Mouse (Mus musculus) lung, adult 2 months (tissue): ENCODE measurements around the gene Epha3.

Experiments used
- CTCF ChIP-seq: fragments of 200-500 bp; IDR thresholded peaks from 2 replicates; pipeline ENCODE4 v1.5.1; 2011; ENCODE audit warnings: mild to moderate bottlenecking, low read length, control low read depth; ENCODE audit not compliant: insufficient read depth
- POLR2A ChIP-seq: fragments of 200-500 bp; IDR thresholded peaks from 2 replicates; pipeline ENCODE4 v1.6.1; 2011; ENCODE audit warnings: low read depth, mild to moderate bottlenecking, control low read depth, low read length, borderline replicate concordance; ENCODE audit errors: extremely low read depth

DNA sequence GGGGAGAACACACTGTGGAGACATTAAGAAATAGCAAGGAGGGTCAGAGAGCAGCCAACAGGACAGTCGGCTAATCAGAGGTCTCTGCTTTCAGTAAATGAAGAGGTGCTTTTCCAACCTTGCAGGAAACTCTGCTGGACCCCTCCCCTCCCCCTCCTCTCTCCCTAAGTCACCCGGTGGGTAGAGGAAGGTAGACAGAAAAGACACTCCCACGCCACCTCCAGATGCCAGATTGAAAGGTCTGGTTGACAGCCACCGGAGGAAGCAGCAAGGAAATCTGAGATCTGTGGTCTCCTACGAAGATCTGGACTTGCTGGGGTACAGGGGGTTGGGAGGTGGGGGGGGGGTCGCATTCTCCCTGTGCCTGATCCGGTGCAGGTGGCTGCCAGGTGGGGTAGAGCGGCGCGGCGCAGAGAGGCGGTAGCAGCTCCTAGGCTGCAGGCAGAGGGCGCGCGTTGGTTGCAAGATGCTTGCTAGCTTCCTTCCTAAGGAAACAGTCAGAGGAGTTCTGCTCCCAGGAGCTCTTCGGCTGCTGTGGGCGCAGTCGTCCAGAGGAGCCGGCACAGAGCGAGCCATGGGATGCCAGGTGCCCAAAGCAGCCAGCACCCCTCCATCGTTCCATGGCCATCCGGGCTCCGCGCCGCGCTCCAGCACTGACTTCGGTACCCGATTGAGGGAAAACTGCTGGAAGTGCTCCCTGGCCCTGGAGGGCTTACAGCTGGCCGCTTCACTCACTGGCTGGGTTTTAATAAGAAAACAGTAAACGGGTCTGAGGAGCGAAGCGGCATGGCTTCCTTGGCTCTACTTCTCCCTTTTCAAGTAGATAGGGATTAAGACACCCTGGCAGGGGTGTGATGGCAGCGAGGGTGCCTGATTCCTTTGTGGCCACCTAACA, 7.1 kb downstream of the Epha3 start:
- TF ChIP-seq CTCF (no peak), POLR2A (no peak)
